Mouse (Mus musculus): ENCODE measurements around the gene Gli1.

DNA sequence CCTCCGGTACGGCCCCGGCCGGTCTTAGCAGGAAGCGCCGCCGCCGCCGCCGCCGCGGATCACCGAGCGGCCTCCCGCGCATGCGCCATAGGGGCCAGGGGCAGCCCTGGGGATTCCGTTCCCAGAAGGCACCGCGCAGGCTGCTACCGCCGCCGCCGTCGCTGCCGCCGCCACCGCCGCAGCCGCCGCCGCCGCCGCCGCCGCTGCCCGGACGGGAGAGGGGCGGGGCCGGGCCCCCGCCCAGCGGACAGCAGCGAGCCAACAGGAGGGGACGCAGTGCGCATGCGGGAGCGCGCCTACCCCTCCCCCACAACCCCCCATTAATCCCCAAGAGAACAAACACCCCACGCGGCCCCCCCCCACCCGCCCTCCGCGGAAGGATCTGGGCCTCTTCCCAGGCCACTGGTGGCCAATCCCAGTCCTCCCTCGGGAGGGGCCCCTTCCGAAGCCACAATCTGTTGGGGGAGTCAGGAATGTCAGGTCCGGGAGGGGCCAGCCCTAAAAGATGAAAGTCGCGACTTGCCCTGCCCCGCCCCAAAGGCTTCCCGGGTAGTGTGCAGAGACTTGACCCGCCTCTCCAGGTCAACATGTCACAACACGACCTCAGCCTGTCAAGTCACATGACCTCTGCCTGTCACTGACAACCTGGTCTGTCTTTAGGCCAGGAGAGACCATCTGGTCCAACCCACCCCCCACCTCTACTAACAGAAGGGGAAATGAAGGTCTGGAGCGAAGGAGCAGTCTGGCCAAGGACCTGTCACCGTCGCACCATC lies 52.8 kb downstream of the Gli1 start, which contains the start of gene Mbd6:
- no peak for TF ChIP-seq CTCF (IDR thresholded peaks at IDR 0.05; ENCODE audit: low read depth, low read length)
- no peak for TF ChIP-seq POLR2A (IDR thresholded peaks at IDR 0.05; ENCODE audit: borderline replicate concordance, low read depth, low read length)

Measured in bone marrow macrophage, adult 2 months (primary cell).